Mouse (Mus musculus) thymus, adult 2 months (tissue): Measurements from ENCODE around the gene Dsel.

Experiments
- CTCF ChIP-seq: fragments of 200-500 bp; IDR thresholded peaks from 2 replicates; pipeline ENCODE4 v1.5.1; 2012; ENCODE audit warnings: mild to moderate bottlenecking, control low read depth, low read length, moderate library complexity, borderline replicate concordance; ENCODE audit not compliant: control insufficient read depth, poor library complexity, insufficient read depth; ENCODE audit errors: extremely low read depth
- POLR2A ChIP-seq: fragments of 200-500 bp; IDR thresholded peaks from 2 replicates; pipeline ENCODE4 v1.6.1; 2012; ENCODE audit warnings: mild to moderate bottlenecking, low read length, control low read depth, moderate library complexity; ENCODE audit not compliant: control insufficient read depth, poor library complexity, insufficient read depth; ENCODE audit errors: extremely low read depth

DNA sequence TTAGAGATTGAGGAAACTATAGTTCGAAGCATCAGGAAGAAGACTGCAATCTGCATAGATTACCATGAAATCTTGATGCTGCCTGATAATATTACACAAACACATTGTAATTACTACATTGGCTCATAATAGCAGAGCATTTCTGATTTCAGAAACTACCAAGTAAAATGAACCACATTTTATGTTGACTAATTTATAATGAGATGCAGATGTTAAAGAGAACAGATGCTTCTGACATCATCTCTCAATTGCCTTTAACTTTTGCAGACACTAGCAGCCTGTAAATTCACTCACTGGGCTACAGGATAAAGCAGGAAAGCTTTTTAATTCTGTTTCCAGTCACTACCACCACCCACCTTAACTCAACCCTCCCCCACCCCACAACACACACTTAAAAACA lies 6.9 kb downstream of the Dsel start:
- no peak for TF ChIP-seq CTCF
- no peak for TF ChIP-seq POLR2A
